Mouse (Mus musculus) cerebellum, adult 2 months (tissue): Measurements from ENCODE around the gene Cwc22.

ENCODE experiments used
- CTCF ChIP-seq: fragments of 200-500 bp; IDR thresholded peaks from 2 replicates; pipeline ENCODE4 v1.5.1; 2011; ENCODE audit warnings: low read depth, mild to moderate bottlenecking, control low read depth, low read length, moderate library complexity, borderline replicate concordance; ENCODE audit not compliant: insufficient read depth
- POLR2A ChIP-seq: fragments of 200-500 bp; IDR thresholded peaks from 2 replicates; pipeline ENCODE4 v1.6.1; 2011; ENCODE audit warnings: low read length, control low read depth, borderline replicate concordance; ENCODE audit not compliant: insufficient read depth

DNA sequence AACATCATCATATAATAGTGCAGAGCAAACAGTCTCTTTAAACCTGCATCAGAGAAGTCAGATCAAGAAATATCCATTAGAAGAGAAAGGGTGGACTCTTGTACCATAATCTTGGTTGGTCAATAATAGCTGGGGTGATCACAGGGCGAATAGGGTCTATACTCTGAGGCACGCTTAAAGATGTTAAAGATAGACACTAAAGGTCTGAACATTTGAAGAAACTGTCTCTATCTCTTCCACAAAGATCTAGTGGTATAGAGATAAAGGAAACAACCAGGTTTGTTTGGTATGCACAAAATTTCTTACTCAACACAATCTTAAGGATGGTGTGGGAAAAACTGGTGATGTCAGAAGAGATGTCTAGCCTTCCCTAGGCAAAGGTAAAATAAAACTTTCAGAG is 26.4 kb upstream of the Cwc22 start:
- TF ChIP-seq CTCF (no peak), POLR2A (no peak)
